Mouse (Mus musculus) hindbrain, embryonic 16.5 days (tissue): ENCODE results near the gene Atf6. TPM values are rescaled to one million over a fixed set of nuclear protein-coding genes. Genes with fewer than 3 reads are reported as not detected.

Experiments
- ATAC-seq: fragments of 200-750 bp; cut with Nextera tagmentation; 2 replicates; pipeline ENCODE4 v1.8.0; 2017; ENCODE audit warnings: moderate TSS enrichment, moderate library complexity
- H3K27ac ChIP-seq: fragments of 300-500 bp; sonication (generic); 2 replicates; pipeline ENCODE4 v1.5.1; 2014; ENCODE audit warnings: low read depth, mild to moderate bottlenecking, control low read depth, low read length, moderate library complexity
- H3K27me3 ChIP-seq: fragments of 300-500 bp; sonication (generic); replicated peaks from 2 replicates; pipeline ENCODE4 v1.6.1; 2014; ENCODE audit warnings: low read length; ENCODE audit not compliant: control insufficient read depth, insufficient read depth
- H3K36me3 ChIP-seq: fragments of 300-500 bp; sonication (generic); 2 replicates; pipeline ENCODE4 v1.6.1; 2014; ENCODE audit warnings: mild to moderate bottlenecking, low read length, moderate library complexity, mixed read lengths; ENCODE audit not compliant: control insufficient read depth, insufficient read depth
- H3K4me1 ChIP-seq: fragments of 300-500 bp; sonication (generic); 2 replicates; pipeline ENCODE4 v1.6.1; 2014; ENCODE audit warnings: low read depth, low read length; ENCODE audit not compliant: control insufficient read depth, insufficient read depth
- H3K4me2 ChIP-seq: fragments of 300-500 bp; sonication (generic); 2 replicates; pipeline ENCODE4 v1.6.1; 2014; ENCODE audit warnings: mild to moderate bottlenecking, low read length, control low read depth, moderate library complexity
- H3K4me3 ChIP-seq: fragments of 300-500 bp; sonication (generic); 2 replicates; pipeline ENCODE4 v1.5.1; 2014; ENCODE audit warnings: mild to moderate bottlenecking, low read length, control low read depth, moderate library complexity
- H3K9ac ChIP-seq: fragments of 300-500 bp; sonication (generic); 2 replicates; pipeline ENCODE4 v1.6.1; 2014; ENCODE audit warnings: low read depth, mild to moderate bottlenecking, control low read depth, low read length, moderate library complexity
- H3K9me3 ChIP-seq: fragments of 300-500 bp; sonication (generic); 2 replicates; pipeline ENCODE4 v1.6.1; 2014; ENCODE audit warnings: mild to moderate bottlenecking, low read length, moderate library complexity; ENCODE audit not compliant: control insufficient read depth
- WGBS: fragments of 180-500 bp; shearing (Covaris S2); extraction: QIAGEN DNeasy Blood & Tissue Kit; methylation state at CpG from one replicate; pipeline ENCODE4 v1.1.7; 2014; 5-methylcytosine and 5-hydroxymethylcytosine counted together
- polyA plus RNA-seq: library from polyadenylated mRNA; unstranded; fragments of >200 nt; fragmentation: Nextera tagmentation; extraction: Ambion mirVana; gene quantifications from 2 replicates; pipeline ENCODE4 v1.2.1, GENCODE M21; 2015

Gene Atf6
- polyA plus RNA-seq, 1 experiment from 2014 or later, result 6.5 TPM

- no peak for ATAC-seq
- H3K36me3 ChIP-seq, result no peaks in the 10 kb centered on the region
- no peak overlapping the region for H3K9ac ChIP-seq
- no peaks in the 10 kb centered on the region for H3K4me1 ChIP-seq
- H3K27ac ChIP-seq, result no peak overlapping the region
- WGBS, result 69% methylated on average over 25 of the region's 25 CpGs
- H3K4me2 ChIP-seq, result peak overlapping the region; percentile 21; the same call in 1 of the 2 replicates
- H3K4me3 ChIP-seq, result no peak overlapping the region
- H3K9me3 ChIP-seq, result no peaks in the 10 kb centered on the region
- H3K27me3 ChIP-seq, result no peaks in the 10 kb centered on the region
Measured at GRCm38 (mm10) chr1:170771437-170772003, 96.1 kb downstream of the Atf6 start.

GRCm38 (mm10) chr1:170770691-170771090, 96.9 kb downstream of the Atf6 start:
- H3K27ac ChIP-seq, result no peak overlapping the region
- H3K4me1 ChIP-seq, result no peaks in the 10 kb centered on the region
- no peak overlapping the region for H3K9ac ChIP-seq
- ATAC-seq, result no peak
- H3K27me3 ChIP-seq, result no peaks in the 10 kb centered on the region
- no peaks in the 10 kb centered on the region for H3K9me3 ChIP-seq
- no peak overlapping the region for H3K4me2 ChIP-seq
- WGBS, result 92% methylated on average over 14 of the region's 14 CpGs
- H3K4me3 ChIP-seq, result no peak overlapping the region
- no peaks in the 10 kb centered on the region for H3K36me3 ChIP-seq

GRCm38 (mm10) chr1:170766997-170767396, 100.6 kb downstream of the Atf6 start:
- Histone ChIP-seq H3K36me3 (no peaks in the 10 kb centered on the region), H3K4me2 (no peak overlapping the region), H3K4me1 (no peaks in the 10 kb centered on the region), H3K27ac (no peak overlapping the region), H3K27me3 (no peaks in the 10 kb centered on the region), H3K4me3 (no peak overlapping the region), H3K9me3 (no peaks in the 10 kb centered on the region), H3K9ac (no peak overlapping the region)
- 71% methylated on average over 2 of the region's 2 CpGs for WGBS
- ATAC-seq, result no peak

GRCm38 (mm10) chr1:170764798-170765197, 102.8 kb downstream of the Atf6 start:
- Histone ChIP-seq H3K27me3 (no peaks in the 10 kb centered on the region), H3K9ac (no peak overlapping the region), H3K4me1 (no peaks in the 10 kb centered on the region), H3K27ac (no peak overlapping the region), H3K36me3 (no peaks in the 10 kb centered on the region), H3K4me3 (no peak overlapping the region), H3K9me3 (no peaks in the 10 kb centered on the region), H3K4me2 (no peak overlapping the region)
- ATAC-seq, result no peak
- 92% methylated on average over 1 of the region's 1 CpGs for WGBS

- Histone ChIP-seq H3K4me1 (no peaks in the 10 kb centered on the region), H3K27ac (no peak overlapping the region), H3K27me3 (no peaks in the 10 kb centered on the region), H3K36me3 (no peaks in the 10 kb centered on the region), H3K9ac (no peak overlapping the region), H3K9me3 (no peaks in the 10 kb centered on the region), H3K4me2 (no peak overlapping the region), H3K4me3 (no peak overlapping the region)
- WGBS, result 93% methylated on average over 1 of the region's 1 CpGs
- ATAC-seq, result no peak
Measured at GRCm38 (mm10) chr1:170761634-170762033, 105.9 kb downstream of the Atf6 start.

- H3K4me3 ChIP-seq, result no peak overlapping the region
- H3K9me3 ChIP-seq, result no peaks in the 10 kb centered on the region
- no peak overlapping the region for H3K27ac ChIP-seq
- no peak for ATAC-seq
- no peaks in the 10 kb centered on the region for H3K4me1 ChIP-seq
- H3K36me3 ChIP-seq, result no peaks in the 10 kb centered on the region
- H3K9ac ChIP-seq, result no peak overlapping the region
- 96% methylated on average over 5 of the region's 5 CpGs for WGBS
- no peaks in the 10 kb centered on the region for H3K27me3 ChIP-seq
- H3K4me2 ChIP-seq, result no peak overlapping the region
Measured at GRCm38 (mm10) chr1:170753597-170753996, 114.0 kb downstream of the Atf6 start.

GRCm38 (mm10) chr1:170751797-170752196, 115.8 kb downstream of the Atf6 start:
- H3K4me1 ChIP-seq, result no peaks in the 10 kb centered on the region
- H3K4me2 ChIP-seq, result no peak overlapping the region
- H3K27me3 ChIP-seq, result no peaks in the 10 kb centered on the region
- H3K36me3 ChIP-seq, result no peaks in the 10 kb centered on the region
- H3K9ac ChIP-seq, result no peak overlapping the region
- no peak for ATAC-seq
- H3K4me3 ChIP-seq, result no peak overlapping the region
- 91% methylated on average over 7 of the region's 7 CpGs for WGBS
- H3K9me3 ChIP-seq, result no peaks in the 10 kb centered on the region
- H3K27ac ChIP-seq, result no peak overlapping the region

GRCm38 (mm10) chr1:170746523-170746922, 121.0 kb downstream of the Atf6 start:
- WGBS, result 91% methylated on average over 5 of the region's 5 CpGs
- Histone ChIP-seq H3K27me3 (no peaks in the 10 kb centered on the region), H3K4me3 (no peak overlapping the region), H3K27ac (no peak overlapping the region), H3K4me2 (no peak overlapping the region), H3K9me3 (no peaks in the 10 kb centered on the region), H3K36me3 (peaks cover 2% of the 10 kb centered on the region; the same call in 1 of the 2 replicates), H3K9ac (no peak overlapping the region), H3K4me1 (no peaks in the 10 kb centered on the region)
- no peak for ATAC-seq

GRCm38 (mm10) chr1:170741497-170742246, 125.9 kb downstream of the Atf6 start:
- Histone ChIP-seq H3K27me3 (no peaks in the 10 kb centered on the region), H3K4me1 (no peaks in the 10 kb centered on the region), H3K9me3 (no peaks in the 10 kb centered on the region), H3K9ac (no peak overlapping the region), H3K4me2 (no peak overlapping the region), H3K36me3 (peaks cover 2% of the 10 kb centered on the region; the same call in 1 of the 2 replicates), H3K27ac (no peak overlapping the region), H3K4me3 (no peak overlapping the region)
- ATAC-seq, result no peak
- 69% methylated on average over 5 of the region's 5 CpGs for WGBS
